Mouse (Mus musculus): ENCODE measurements at regions not wholly inside any gene's neighbourhood (a gene's known extent, or its start where the extent isn't known, plus 50 kb on each side); places are given as distances from the start of the nearest gene placed in this dataset.

- in situ Hi-C loops (cut with MboI; ENCODE audit: unreplicated experiment in 2 of 2) = no loop called here
Observed at GRCm38 (mm10) chr15:56197425-56198201, 1279.8 kb downstream of the Slc22a22 start.

DNA sequence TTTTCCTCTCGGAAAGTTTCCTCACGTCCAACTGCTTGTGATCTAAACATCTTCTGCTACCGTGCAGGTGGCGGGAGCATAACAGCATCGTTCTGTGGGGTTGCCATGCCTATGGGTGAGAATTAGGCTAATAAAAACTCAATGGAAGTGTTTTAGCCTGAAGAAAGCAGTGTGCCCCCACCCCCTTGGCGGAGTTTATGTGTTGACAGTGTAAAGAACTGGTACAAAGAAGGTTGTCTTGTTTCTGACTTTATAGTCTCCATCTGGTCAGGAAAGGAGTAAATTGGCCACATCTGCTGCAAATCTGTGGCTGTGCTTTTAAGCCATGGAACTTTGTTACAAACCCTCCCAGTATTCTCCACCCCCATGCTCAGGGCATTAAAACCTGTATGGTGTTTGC is 1311.2 kb downstream of the Slc22a22 start:
- in situ Hi-C loops (cut with MboI; ENCODE audit: unreplicated experiment in 2 of 2) = no loop called here

DNA sequence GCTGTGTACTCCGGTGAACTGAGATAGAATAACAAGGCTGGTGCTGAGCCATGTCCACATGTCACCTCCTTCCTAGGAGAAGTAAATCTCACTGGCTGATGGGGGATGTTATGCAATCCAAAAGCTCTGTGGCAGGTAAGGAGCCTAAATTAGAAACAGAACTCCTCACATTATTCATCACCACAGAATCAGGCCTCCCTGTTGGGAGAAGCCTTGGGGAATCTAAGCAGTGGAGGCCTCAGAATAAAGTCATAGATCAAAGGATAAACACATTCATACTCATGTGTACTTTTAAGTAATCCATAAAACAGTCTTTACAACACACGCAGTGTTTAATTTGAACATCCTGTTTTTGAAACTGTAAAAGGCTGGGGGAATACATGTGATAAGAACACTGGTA is 1318.7 kb downstream of the Slc22a22 start:
- in situ Hi-C loops (cut with MboI; ENCODE audit: unreplicated experiment in 2 of 2) = no loop called here

- in situ Hi-C loops (cut with MboI; ENCODE audit: unreplicated experiment in 2 of 2) = no loop called here
Observed at GRCm38 (mm10) chr15:56139451-56139850, 1338.0 kb downstream of the Slc22a22 start.

DNA sequence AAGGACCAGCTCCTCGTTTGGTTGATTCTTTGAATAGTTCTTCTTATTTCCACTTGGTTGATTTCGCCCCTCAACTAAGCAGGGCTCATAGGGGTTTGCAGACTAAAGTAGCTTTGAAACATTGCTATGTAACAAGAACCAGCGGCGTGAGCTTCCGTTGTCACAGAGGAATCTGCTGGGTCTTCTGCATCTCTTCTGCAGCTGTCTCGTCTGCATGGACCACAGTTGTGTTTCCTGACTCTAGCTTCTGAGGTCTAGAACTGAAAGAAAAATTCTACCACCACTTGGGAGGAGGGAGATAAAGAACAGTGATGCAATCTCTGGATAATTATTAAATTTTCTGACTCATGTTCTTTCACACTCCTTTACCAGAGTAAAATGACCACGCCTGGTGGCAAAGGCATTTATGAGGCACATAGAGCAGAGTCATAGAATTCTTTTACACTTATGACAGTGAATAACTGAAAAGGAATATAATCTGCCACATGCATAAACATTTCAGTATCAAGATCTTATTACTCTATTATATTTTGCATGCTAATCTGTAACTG is 1340.9 kb downstream of the Slc22a22 start:
- in situ Hi-C loops (cut with MboI; ENCODE audit: unreplicated experiment in 2 of 2) = no loop called here

- in situ Hi-C loops (cut with MboI; ENCODE audit: unreplicated experiment in 2 of 2) = no loop called here
Observed at GRCm38 (mm10) chr15:56128029-56128428, 1349.4 kb downstream of the Slc22a22 start.

DNA sequence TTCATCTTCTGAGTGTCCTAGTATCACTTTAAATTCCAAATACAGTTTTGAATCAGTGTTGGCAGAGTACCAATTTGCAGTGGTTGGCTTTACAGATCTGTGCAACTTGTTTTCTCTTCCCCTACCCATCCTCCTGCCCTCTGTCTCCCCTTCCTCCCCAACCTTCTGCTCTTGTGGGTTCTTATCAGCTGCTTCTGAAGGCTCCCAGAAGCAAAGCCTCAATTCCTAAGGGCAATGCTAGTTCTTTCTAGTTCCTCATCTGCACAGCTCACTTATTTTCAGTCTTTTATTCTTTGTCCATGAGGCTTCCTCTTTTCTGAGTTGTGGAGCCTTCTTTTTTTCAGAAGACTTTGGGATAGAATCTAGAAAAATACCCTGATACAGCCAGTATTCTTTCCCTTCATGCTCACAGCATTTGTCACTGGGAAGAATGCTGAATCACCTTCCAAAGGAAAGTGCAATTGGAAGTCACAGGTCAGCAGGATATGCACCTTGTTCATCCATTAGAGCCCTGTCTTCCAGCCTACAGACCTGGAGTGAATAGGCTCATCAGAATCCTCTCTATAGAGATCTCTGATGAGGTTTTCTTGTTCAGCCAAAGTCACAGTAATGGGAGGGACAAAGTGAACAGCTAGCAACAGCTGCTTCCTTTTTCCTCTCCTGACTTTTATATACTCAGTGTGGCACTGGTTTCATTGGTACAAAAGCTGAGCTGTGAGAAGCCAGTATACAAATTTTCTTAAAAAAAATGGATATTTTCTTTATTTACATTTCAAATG is 1357.9 kb downstream of the Slc22a22 start:
- in situ Hi-C loops (cut with MboI; ENCODE audit: unreplicated experiment in 2 of 2) = no loop called here

DNA sequence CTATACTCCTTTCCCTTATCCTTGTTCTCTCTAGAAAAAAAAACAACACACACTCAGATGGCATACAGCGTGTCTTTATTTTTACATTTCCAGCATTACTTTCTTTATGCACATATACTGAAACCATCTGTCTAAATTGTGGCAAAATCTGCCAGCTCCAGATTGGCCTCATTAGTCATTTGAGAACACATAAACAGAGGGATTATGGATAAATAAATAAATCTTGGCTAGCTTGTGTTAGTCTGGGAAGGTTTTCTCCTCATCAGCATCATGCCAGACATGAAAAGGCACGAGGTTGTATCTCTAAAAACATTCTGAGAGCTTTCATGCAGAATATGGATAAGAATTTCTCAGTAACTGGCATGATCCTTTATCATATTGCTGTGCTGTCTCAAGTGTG is 1369.1 kb downstream of the Slc22a22 start:
- in situ Hi-C loops (cut with MboI; ENCODE audit: unreplicated experiment in 2 of 2) = no loop called here

DNA sequence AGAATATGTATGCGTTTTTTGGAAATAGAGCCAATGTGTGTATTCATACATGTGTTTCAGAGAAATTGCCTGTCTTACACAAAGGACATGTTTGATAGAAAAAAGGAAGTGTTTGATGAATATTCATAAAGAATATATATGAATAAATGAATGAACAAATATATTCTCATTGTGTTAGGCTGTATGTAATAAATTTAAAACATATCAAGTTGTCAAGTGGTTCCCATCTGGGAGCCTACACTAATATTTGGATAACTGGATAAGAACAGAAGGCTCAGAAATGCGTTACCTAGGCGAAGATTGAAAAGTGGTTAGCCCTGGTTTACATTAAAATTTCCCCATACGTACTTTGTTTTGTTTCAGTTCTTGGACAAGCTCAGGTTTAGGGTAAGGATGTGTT is 1369.7 kb downstream of the Slc22a22 start:
- in situ Hi-C loops (cut with MboI; ENCODE audit: unreplicated experiment in 2 of 2) = no loop called here

GRCm38 (mm10) chr15:56100133-56100735 is 1377.2 kb downstream of the Slc22a22 start:
- in situ Hi-C loops (cut with MboI; ENCODE audit: unreplicated experiment in 2 of 2) = no loop called here

GRCm38 (mm10) chr15:56077838-56078567 is 1399.4 kb downstream of the Slc22a22 start:
- in situ Hi-C loops (cut with MboI; ENCODE audit: unreplicated experiment in 2 of 2) = no loop called here

- in situ Hi-C loops (cut with MboI; ENCODE audit: unreplicated experiment in 2 of 2) = no loop called here
Observed at GRCm38 (mm10) chr15:56077081-56077480, 1400.3 kb downstream of the Slc22a22 start.

- in situ Hi-C loops (cut with MboI; ENCODE audit: unreplicated experiment in 2 of 2) = no loop called here
Observed at GRCm38 (mm10) chr15:56076680-56077079, 1400.7 kb downstream of the Slc22a22 start.

DNA sequence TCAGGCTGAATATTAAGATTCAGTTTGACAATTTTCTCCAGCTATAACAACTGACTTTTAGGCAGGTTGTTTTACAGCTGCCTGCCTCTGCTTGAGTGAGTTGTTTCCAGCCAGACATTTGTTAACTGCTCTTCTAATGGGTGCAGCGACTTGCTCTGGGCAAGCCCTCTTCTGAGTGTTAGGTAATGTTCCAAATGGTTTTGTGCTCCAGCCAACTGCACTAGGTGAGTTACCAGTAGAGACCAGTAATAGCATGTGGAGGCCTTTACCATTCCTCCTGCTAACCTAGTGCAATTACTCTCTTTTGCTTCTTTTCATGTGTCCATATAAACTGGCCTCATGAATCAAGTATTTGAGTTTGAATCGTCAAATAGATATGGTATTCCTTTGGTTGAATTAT is 1407.9 kb downstream of the Slc22a22 start:
- in situ Hi-C loops (cut with MboI; ENCODE audit: unreplicated experiment in 2 of 2) = loop anchor here (10.0 kb wide), 1 partner anchor 1435 kb away; no protein-coding TSS in a partner anchor

GRCm38 (mm10) chr15:56067214-56067613 is 1410.2 kb downstream of the Slc22a22 start:
- in situ Hi-C loops (cut with MboI; ENCODE audit: unreplicated experiment in 2 of 2) = loop anchor here (10.0 kb wide), 1 partner anchor 1438 kb away; no protein-coding TSS in a partner anchor

- in situ Hi-C loops (cut with MboI; ENCODE audit: unreplicated experiment in 2 of 2) = loop anchor here (10.0 kb wide), 1 partner anchor 1438 kb away; no protein-coding TSS in a partner anchor
Observed at GRCm38 (mm10) chr15:56066540-56066939, 1410.9 kb downstream of the Slc22a22 start.

- in situ Hi-C loops (cut with MboI; ENCODE audit: unreplicated experiment in 2 of 2) = loop anchor here (10.0 kb wide), 1 partner anchor 1439 kb away; no protein-coding TSS in a partner anchor
Observed at GRCm38 (mm10) chr15:56065872-56066534, 1411.4 kb downstream of the Slc22a22 start.

GRCm38 (mm10) chr15:56062576-56062975 is 1414.8 kb downstream of the Slc22a22 start:
- in situ Hi-C loops (cut with MboI; ENCODE audit: unreplicated experiment in 2 of 2) = loop anchor here (10.0 kb wide), 1 partner anchor 1442 kb away; no protein-coding TSS in a partner anchor

DNA sequence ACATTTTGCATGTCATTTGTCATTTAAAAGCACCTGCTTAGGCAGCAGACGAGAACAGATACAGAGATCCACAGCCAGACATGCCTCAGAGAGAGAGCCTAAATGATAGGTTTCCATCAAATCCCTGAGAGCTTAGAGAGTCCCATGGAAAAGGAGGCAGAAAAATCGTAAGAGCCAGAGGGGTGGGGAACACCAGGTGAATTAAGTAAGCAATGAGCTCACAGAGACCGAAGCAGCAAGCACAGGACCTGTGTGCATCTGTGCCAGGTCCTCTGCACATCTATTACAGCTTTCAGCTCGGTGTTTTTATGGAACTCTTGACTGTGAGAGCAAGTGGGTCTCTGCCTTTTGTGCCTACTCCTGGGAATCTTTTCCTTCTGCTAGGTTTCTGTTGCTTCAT is 1416.1 kb downstream of the Slc22a22 start:
- in situ Hi-C loops (cut with MboI; ENCODE audit: unreplicated experiment in 2 of 2) = loop anchor here (10.0 kb wide), 1 partner anchor 1443 kb away; no protein-coding TSS in a partner anchor

DNA sequence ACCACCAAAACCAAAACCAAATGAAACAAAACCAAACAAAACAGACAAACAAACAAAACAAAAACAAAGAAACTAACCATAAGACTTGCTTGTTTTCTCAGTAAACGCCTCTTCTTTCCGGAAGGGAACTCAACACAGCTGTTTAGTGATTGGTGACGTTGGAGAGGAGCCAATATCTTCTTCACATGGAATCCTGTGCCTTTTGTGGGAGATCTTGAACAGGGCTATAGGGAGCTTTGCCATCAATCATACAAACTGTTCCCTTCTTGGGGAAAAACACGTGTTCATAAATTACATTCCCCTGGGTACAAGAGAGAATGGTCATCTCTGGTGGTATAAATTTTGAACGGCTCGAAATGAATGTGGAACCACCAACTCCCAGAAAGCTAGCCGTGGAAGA is 1426.7 kb downstream of the Slc22a22 start:
- in situ Hi-C loops (cut with MboI; ENCODE audit: unreplicated experiment in 2 of 2) = no loop called here
